Mouse (Mus musculus) natural killer cell, adult 2 months (primary cell): ENCODE results near the gene Defb6.

ENCODE experiments used
- DNase-seq, 2 experiments: peaks; one replicate each; pipeline ENCODE4 v3.0.0; 2022; ENCODE audit warnings: low spot score in 2 of 2

Defb6 gene

GRCm38 (mm10) chr8:19225161-19225560, at the start of gene Defb6:
Gene Defb6, plus strand, starts transcription at chr8:19225478.
- DNase-seq, result no peak

GRCm38 (mm10) chr8:19238101-19238500, 12.8 kb downstream of the Defb6 start:
- DNase-seq, result no peak

DNA sequence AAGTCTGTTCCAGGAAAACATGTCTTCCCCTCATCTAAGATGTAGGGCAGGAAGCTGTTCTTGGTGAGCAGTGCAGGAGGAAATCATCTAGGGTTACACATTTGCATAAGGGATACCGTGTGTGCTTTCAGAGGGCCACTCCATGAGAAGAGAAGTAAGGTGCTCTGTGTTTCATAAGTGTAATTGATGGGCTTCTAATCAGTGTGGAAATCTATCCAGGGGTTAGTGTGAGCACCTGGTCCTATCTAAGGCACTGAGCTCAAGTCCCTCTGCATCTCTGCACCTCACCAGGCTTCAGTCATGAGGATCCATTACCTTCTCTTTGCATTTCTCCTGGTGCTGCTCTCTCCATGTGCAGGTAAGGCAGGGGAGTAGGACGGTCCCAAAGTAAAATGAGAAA, 14.3 kb downstream of the Defb6 start, which contains the start of gene Defb46:
Gene Defb46, plus strand, starts transcription at position 301 of the 400 bp plus-strand sequence.
- DNase-seq, result no peak

GRCm38 (mm10) chr8:19247280-19247679, 22.0 kb downstream of the Defb6 start, which contains the start of gene Defb5:
Gene Defb5, plus strand, starts transcription at chr8:19247580.
- DNase-seq, result no peak

- no peak for DNase-seq
Measured at GRCm38 (mm10) chr8:19258136-19258535, 32.9 kb downstream of the Defb6 start.

- DNase-seq, result no peak
Measured at GRCm38 (mm10) chr8:19259667-19260066, 34.4 kb downstream of the Defb6 start.
